Mouse (Mus musculus): ENCODE measurements at regions not wholly inside any gene's neighbourhood (a gene's known extent, or its start where the extent isn't known, plus 50 kb on each side); places are given as distances from the start of the nearest gene placed in this dataset.

GRCm38 (mm10) chr5:112166410-112167175 is 85.7 kb downstream of the Cryba4 start:
- WGBS, result 60% methylated on average over 11 of the region's 11 CpGs
- Histone ChIP-seq H3K9me3 (no peaks in the 10 kb centered on the region), H3K27me3 (ENCODE audit: insufficient read depth, poor library complexity, severe bottlenecking) (peaks cover 14% of the 10 kb centered on the region; the same call in 1 of the 2 replicates), H3K4me3 (no peak overlapping the region), H3K27ac (no peak overlapping the region), H3K4me1 (0 out of 2 replicates have a peak, but pooled peaks cover 5% of the 10 kb centered on the region), H3K36me3 (no peaks in the 10 kb centered on the region)
- DNase-seq (ENCODE audit: low spot score), result no peak

GRCm38 (mm10) chr5:112167790-112168189 is 84.5 kb downstream of the Cryba4 start:
- DNase-seq (ENCODE audit: low spot score), result no peak
- no peaks in the 10 kb centered on the region for H3K36me3 ChIP-seq
- no peaks in the 10 kb centered on the region for H3K9me3 ChIP-seq
- no peak overlapping the region for H3K27ac ChIP-seq
- peaks cover 6% of the 10 kb centered on the region; the same call in 1 of the 2 replicates for H3K27me3 ChIP-seq (ENCODE audit: insufficient read depth, poor library complexity, severe bottlenecking)
- 82% methylated on average over 10 of the region's 10 CpGs for WGBS
- 0 out of 2 replicates have a peak, but pooled peaks cover 5% of the 10 kb centered on the region for H3K4me1 ChIP-seq
- H3K4me3 ChIP-seq, result no peak overlapping the region

- 0 out of 2 replicates have a peak, but pooled peaks cover 9% of the 10 kb centered on the region for H3K4me1 ChIP-seq
- no peak for DNase-seq (ENCODE audit: low spot score)
- H3K4me3 ChIP-seq, result no peak overlapping the region
- no peak overlapping the region for H3K27ac ChIP-seq
- H3K27me3 ChIP-seq (ENCODE audit: insufficient read depth, poor library complexity, severe bottlenecking), result peaks cover 6% of the 10 kb centered on the region; the same call in 1 of the 2 replicates
- 65% methylated on average over 2 of the region's 2 CpGs for WGBS
- H3K9me3 ChIP-seq, result no peaks in the 10 kb centered on the region
- no peaks in the 10 kb centered on the region for H3K36me3 ChIP-seq
Observed at GRCm38 (mm10) chr5:112171325-112171724, 81.0 kb downstream of the Cryba4 start.

- WGBS, result 9% methylated on average over 25 of the region's 25 CpGs
- no peaks in the 10 kb centered on the region for H3K9me3 ChIP-seq
- no peaks in the 10 kb centered on the region for H3K36me3 ChIP-seq
- H3K27me3 ChIP-seq (ENCODE audit: insufficient read depth, poor library complexity, severe bottlenecking), result peaks cover 44% of the 10 kb centered on the region
- H3K27ac ChIP-seq, result peak overlapping the region; percentile 62
- peak overlapping the region; percentile 55 for H3K4me3 ChIP-seq
- peaks cover 11% of the 10 kb centered on the region; the same call in 1 of the 2 replicates for H3K4me1 ChIP-seq
- no peak for DNase-seq (ENCODE audit: low spot score)
Observed at GRCm38 (mm10) chr5:112179213-112180057, 72.9 kb downstream of the Cryba4 start.

GRCm38 (mm10) chr5:112182775-112183174 is 69.5 kb downstream of the Cryba4 start:
- H3K4me1 ChIP-seq, result peaks cover 7% of the 10 kb centered on the region; the same call in 1 of the 2 replicates
- peaks cover 51% of the 10 kb centered on the region for H3K27me3 ChIP-seq (ENCODE audit: insufficient read depth, poor library complexity, severe bottlenecking)
- 43% methylated on average over 8 of the region's 8 CpGs for WGBS
- no peak overlapping the region for H3K27ac ChIP-seq
- DNase-seq (ENCODE audit: low spot score), result no peak
- H3K9me3 ChIP-seq, result no peaks in the 10 kb centered on the region
- H3K4me3 ChIP-seq, result no peak overlapping the region
- H3K36me3 ChIP-seq, result no peaks in the 10 kb centered on the region

GRCm38 (mm10) chr5:112195667-112196066 is 56.7 kb downstream of the Cryba4 start:
- no peak for DNase-seq (ENCODE audit: low spot score)
- H3K4me1 ChIP-seq, result no peaks in the 10 kb centered on the region
- no peaks in the 10 kb centered on the region for H3K9me3 ChIP-seq
- 65% methylated on average over 6 of the region's 6 CpGs for WGBS
- no peaks in the 10 kb centered on the region; the same call in 1 of the 2 replicates for H3K27me3 ChIP-seq (ENCODE audit: insufficient read depth, poor library complexity, severe bottlenecking)
- H3K4me3 ChIP-seq, result no peak overlapping the region
- H3K27ac ChIP-seq, result no peak overlapping the region
- no peaks in the 10 kb centered on the region for H3K36me3 ChIP-seq

Measured in heart, embryonic 10.5 days (tissue).